Mouse (Mus musculus) liver, embryonic 14.5 days (tissue): Measurements from ENCODE around the gene Evc. TPM values are rescaled to one million over a fixed set of nuclear protein-coding genes. Genes with fewer than 3 reads are reported as not detected.

Experiments used
- ATAC-seq: fragments of 200-750 bp; cut with Nextera tagmentation; 2 replicates; pipeline ENCODE4 v1.8.0; 2017; ENCODE audit warnings: moderate number of reproducible peaks, mild to moderate bottlenecking, moderate library complexity; ENCODE audit not compliant: insufficient read depth
- DNase-seq, 3 experiments: peaks; one replicate each; pipeline ENCODE4 v3.0.0-alpha.2; 2012 to 2013; ENCODE audit warnings: low read depth in 3 of 3, low spot score in 3 of 3
- H3K27ac ChIP-seq: fragments of 300-500 bp; sonication (generic); 2 replicates; pipeline ENCODE4 v1.5.1; 2014; ENCODE audit warnings: moderate library complexity, mild to moderate bottlenecking, control low read depth, inconsistent platforms
- H3K27me3 ChIP-seq: fragments of 300-500 bp; sonication (generic); 2 replicates; pipeline ENCODE4 v1.6.1; 2014; ENCODE audit warnings: mild to moderate bottlenecking, low read length, moderate library complexity; ENCODE audit not compliant: control insufficient read depth, insufficient read depth
- H3K36me3 ChIP-seq: fragments of 300-500 bp; sonication (generic); replicated peaks from 2 replicates; pipeline ENCODE4 v1.6.1; 2014; ENCODE audit warnings: low read depth; ENCODE audit not compliant: control insufficient read depth, insufficient read depth
- H3K4me1 ChIP-seq, 2 experiments: fragments of 200-500 bp in 1 of 2; fragments of 300-500 bp in 1 of 2; sonication (generic) in 1 of 2; replicated peaks; 2 replicates each; pipeline ENCODE4 v1.6.1; 2012 to 2014; ENCODE audit warnings: antibody characterized with exemption in 1 of 2, inconsistent platforms in 1 of 2, low read length in 1 of 2; ENCODE audit not compliant: control insufficient read depth in 2 of 2, insufficient read depth in 2 of 2
- H3K4me2 ChIP-seq: fragments of 300-500 bp; sonication (generic); 2 replicates; pipeline ENCODE4 v1.6.1; 2014; ENCODE audit warnings: low read depth, mild to moderate bottlenecking, control low read depth, moderate library complexity
- H3K4me3 ChIP-seq, 2 experiments: fragments of 200-500 bp in 1 of 2; fragments of 300-500 bp in 1 of 2; sonication (generic) in 1 of 2; 2 replicates each; pipeline ENCODE4 v1.5.1; 2012 to 2014; ENCODE audit warnings: low read depth in 2 of 2, low read length in 2 of 2, mild to moderate bottlenecking in 2 of 2, control low read depth in 1 of 2, inconsistent platforms in 1 of 2, moderate library complexity in 1 of 2; ENCODE audit not compliant: insufficient read depth in 1 of 2
- H3K9ac ChIP-seq: fragments of 300-500 bp; sonication (generic); replicated peaks from 2 replicates; pipeline ENCODE4 v1.6.1; 2014; ENCODE audit warnings: mild to moderate bottlenecking, control low read depth, moderate library complexity
- H3K9me3 ChIP-seq: fragments of 300-500 bp; sonication (generic); 2 replicates; pipeline ENCODE4 v1.6.1; 2016; ENCODE audit warnings: low read length, mixed read lengths; ENCODE audit not compliant: control insufficient read depth
- CTCF ChIP-seq: IDR thresholded peaks from 2 replicates; pipeline ENCODE4 v1.5.1; 2016; ENCODE audit warnings: antibody characterized with exemption, low read depth, control low read depth
- EP300 ChIP-seq: IDR thresholded peaks from 2 replicates; pipeline ENCODE4 v1.6.1; 2016; ENCODE audit warnings: antibody characterized with exemption, low read depth
- WGBS: fragments of 180-500 bp; shearing (Covaris S2); extraction: QIAGEN DNeasy Blood & Tissue Kit; methylation state at CpG from one replicate; pipeline ENCODE4 v1.1.7; 2014; ENCODE audit not compliant: insufficient replicate concordance; 5-methylcytosine and 5-hydroxymethylcytosine counted together
- polyA plus RNA-seq, 2 experiments: library from polyadenylated mRNA; depleted of rRNA in 1 of 2; stranded (reverse) in 1 of 2; unstranded in 1 of 2; fragments of >200 nt; fragmentation: Nextera tagmentation in 1 of 2; extraction: Ambion mirVana in 1 of 2; gene quantifications; 2 replicates each; pipeline versions ENCODE4 v1.2.1 to v1.2.3; 2012 to 2014

Gene Evc
- polyA plus RNA-seq, 2 experiments, result 1.2 to 2.2 TPM

DNA sequence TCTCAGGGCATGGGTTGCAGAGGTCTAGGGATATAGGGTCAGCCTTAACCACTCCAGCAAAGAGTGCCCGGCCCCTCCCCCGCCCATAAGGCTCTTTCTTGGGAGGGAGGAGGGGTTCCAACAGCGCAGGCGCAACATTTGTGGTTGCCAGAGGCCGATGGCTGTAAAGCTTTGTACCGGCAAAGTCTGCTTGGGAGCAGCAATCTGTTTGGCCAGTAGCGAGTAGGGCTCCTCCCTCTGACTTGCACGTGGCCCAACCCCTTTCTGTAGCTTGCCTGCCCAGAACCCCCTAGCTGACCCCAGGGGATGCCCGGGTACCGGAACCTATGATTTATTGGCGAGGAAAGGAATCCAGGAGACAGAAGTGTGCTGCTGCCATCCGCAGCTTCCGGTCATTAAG lies 92.5 kb downstream of the Evc start:
- DNase-seq (no peak), ATAC-seq (no peak)
- WGBS, result 2% methylated on average over 13 of the region's 13 CpGs
- H3K27me3 ChIP-seq, result peaks cover 62% of the 10 kb centered on the region
- no peaks in the 10 kb centered on the region for H3K4me1 ChIP-seq
- H3K4me3 ChIP-seq, result no peak overlapping the region
- H3K9me3 ChIP-seq, result no peaks in the 10 kb centered on the region
- H3K4me2 ChIP-seq, result no peak overlapping the region
- H3K9ac ChIP-seq, result no peak overlapping the region
- TF ChIP-seq EP300 (no peak), CTCF (no peak)
- H3K36me3 ChIP-seq, result no peaks in the 10 kb centered on the region
- H3K27ac ChIP-seq, result no peak overlapping the region

DNA sequence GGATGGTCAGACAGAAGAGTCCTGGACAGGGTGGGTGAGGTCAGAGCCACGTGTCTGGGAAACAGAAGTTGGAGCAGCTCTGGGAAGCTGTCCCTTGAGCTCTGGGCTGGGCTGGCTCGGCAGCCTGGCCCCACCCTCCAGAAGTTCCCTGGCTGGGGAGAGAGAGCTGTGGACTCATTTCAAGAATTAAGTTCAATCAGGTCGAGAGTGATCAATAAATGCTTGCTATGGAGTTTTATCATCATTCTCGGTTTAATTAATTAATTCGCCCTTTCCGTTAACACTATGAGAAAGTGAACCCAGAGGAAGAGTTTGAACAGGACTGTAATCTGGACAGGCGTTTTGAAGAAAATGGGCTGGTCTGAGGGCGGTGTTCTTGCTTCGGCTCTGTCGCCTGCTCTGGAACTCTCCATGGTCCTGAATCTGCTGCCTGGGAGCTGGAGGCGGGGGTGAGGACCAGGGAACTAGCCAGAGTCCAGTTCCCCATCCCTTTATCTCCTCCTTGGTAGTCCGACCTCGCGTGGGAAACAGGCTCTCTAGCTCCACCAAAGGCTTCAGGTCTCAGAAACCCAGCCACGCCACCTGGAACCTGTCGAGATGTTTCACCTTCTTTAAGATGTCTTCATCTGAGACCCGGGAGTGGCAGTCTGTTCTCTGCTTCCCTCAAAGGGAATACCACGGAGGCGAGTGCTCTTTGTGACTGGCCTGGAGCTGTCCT lies 93.4 kb downstream of the Evc start:
- Histone ChIP-seq H3K27me3 (peaks cover 62% of the 10 kb centered on the region), H3K36me3 (no peaks in the 10 kb centered on the region), H3K4me3 (no peak overlapping the region), H3K9me3 (no peaks in the 10 kb centered on the region), H3K4me2 (no peak overlapping the region), H3K27ac (no peak overlapping the region), H3K4me1 (no peaks in the 10 kb centered on the region), H3K9ac (no peak overlapping the region)
- TF ChIP-seq EP300, result no peak
- WGBS, result 3% methylated on average over 19 of the region's 19 CpGs
- ATAC-seq, result no peak
- peak in 1 of 3 experiments; percentile 18 for DNase-seq

DNA sequence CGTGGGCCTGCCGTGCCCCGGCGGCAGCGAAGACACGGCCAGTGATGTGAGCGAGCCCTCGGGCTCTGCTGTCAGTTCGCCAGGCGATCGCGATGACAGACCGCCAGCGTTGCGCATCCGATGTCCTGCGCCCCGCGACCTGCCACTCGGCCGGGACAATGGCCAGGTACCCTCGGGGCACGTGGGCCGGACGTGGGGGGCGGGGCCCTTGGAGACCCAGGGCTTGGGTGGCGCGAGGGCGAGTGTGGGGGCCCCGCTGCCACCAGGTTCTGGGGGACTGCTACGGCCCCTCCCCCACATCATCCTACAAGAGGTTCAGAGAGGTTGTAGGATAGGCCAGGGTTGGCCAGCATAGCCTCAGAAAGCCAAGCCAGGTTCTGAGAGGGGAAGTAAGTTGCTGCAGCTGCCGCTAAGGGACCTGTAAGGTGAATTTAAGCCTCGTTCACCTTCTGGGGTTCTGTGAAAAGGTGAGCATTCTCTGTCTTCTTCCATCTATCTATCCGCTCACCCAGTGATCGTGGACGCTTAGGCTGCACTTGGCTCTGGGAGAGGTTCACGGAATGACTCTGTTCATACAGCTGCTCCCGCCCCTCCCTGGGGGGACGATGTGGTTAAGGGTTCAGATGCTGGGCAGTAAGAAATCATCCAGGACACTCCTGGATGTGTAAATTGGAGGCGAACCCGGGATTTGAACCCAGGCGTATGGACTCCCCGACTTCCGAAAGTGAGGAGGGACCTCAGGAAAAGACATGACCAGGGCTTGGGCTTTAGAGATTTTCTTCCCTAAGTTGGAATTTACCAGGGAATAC lies 94.1 kb downstream of the Evc start:
- no peak for ATAC-seq
- Histone ChIP-seq H3K27ac (no peak overlapping the region), H3K4me1 (no peaks in the 10 kb centered on the region), H3K36me3 (no peaks in the 10 kb centered on the region), H3K4me2 (peak overlapping the region; percentile 28), H3K27me3 (peaks cover 62% of the 10 kb centered on the region), H3K9me3 (no peaks in the 10 kb centered on the region), H3K9ac (no peak overlapping the region), H3K4me3 (no peak overlapping the region)
- no peak for DNase-seq
- WGBS, result 11% methylated on average over 41 of the region's 44 CpGs
- TF ChIP-seq CTCF, result no peak
- no peak for TF ChIP-seq EP300

DNA sequence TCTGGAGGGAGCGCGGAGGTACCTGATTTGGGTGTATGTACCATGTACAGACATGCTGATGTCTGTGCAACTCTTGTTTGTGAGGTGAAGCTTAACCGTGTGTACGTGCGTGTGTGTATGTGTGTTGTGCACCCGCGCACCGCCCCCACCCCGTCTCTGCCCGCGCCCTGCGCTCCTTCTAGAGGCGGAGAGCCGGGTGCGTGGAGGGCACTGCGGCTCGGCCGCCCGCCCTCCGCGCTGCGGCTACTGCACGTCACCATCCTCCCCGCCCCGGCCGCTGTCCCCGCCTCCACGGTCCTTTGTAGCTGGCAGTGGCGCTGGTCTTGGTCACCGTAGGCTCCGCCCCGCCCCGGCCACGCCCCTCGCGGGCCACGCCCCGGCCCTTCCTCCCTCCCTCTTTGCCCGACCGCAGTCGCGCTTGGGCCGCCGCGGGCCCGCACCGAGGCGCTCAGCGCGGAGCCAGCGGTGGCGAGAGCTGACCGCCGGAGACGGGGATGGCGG lies 95.0 kb downstream of the Evc start, which contains the start of gene Crmp1:
Crmp1 (plus strand) TSS at position 290 of the 501 bp plus-strand sequence.
- Histone ChIP-seq H3K9ac (no peak within 1 kb of the TSS), H3K9me3 (no peaks in the 10 kb centered on the region), H3K36me3 (no peaks in the 10 kb centered on the region), H3K4me3 (0 out of 4 replicates have a peak within 1 kb of the TSS, but pooled peaks of 1 of the 2 experiments have one; percentile 6), H3K27ac (no peak within 1 kb of the TSS), H3K4me2 (peak within 1 kb of the TSS; percentile 28), H3K4me1 (no peaks in the 10 kb centered on the region), H3K27me3 (peaks cover 60% of the 10 kb centered on the region)
- 2% methylated on average over 53 of the region's 56 CpGs for WGBS
- ATAC-seq, result no peak
- DNase-seq, result no peak
- TF ChIP-seq EP300 (no peak), CTCF (no peak)

DNA sequence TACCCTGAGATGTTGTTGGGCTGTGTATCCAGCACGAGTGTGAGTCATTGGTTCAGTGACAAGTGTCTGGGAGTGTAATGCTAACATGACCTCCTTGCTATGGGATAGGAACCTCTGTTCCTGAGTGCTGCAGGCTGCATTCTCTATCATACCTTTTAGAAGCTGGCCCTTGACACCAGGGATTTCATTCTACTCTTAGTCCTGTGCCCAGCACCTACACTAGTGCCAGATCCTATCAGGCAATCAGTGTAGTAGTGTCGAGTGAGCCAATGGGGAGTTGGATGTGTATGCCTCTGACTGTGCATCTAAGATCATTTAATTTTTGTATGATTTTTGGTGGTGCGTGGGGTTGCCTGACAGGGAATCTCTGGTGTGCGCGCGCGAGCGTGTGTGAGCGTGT lies 95.5 kb downstream of the Evc start:
- DNase-seq (no peak), ATAC-seq (no peak)
- TF ChIP-seq EP300, result no peak
- peaks cover 56% of the 10 kb centered on the region for H3K27me3 ChIP-seq
- WGBS, result 12% methylated on average over 9 of the region's 9 CpGs
- no peaks in the 10 kb centered on the region for H3K9me3 ChIP-seq
- H3K9ac ChIP-seq, result no peak overlapping the region
- H3K4me3 ChIP-seq, result no peak overlapping the region
- H3K27ac ChIP-seq, result no peak overlapping the region
- no peak overlapping the region for H3K4me2 ChIP-seq
- no peaks in the 10 kb centered on the region for H3K4me1 ChIP-seq
- no peaks in the 10 kb centered on the region for H3K36me3 ChIP-seq
